Mouse (Mus musculus) kidney, adult 2 months (tissue): ENCODE results near the gene Gm45716.

ENCODE experiments used
- CTCF ChIP-seq: fragments of 200-500 bp; conservative IDR thresholded peaks from 2 replicates; pipeline ENCODE4 v1.5.1; 2011; ENCODE audit warnings: low read depth, mild to moderate bottlenecking, control low read depth, low read length, moderate library complexity, mixed read lengths; ENCODE audit not compliant: insufficient read depth, insufficient read length
- POLR2A ChIP-seq: fragments of 200-500 bp; IDR thresholded peaks from one replicate; pipeline ENCODE4 v1.6.1; 2011; ENCODE audit warnings: low read depth, low read length, control low read depth

- TF ChIP-seq CTCF (no peak), POLR2A (no peak)
These were observed 39.8 kb downstream of the Gm45716 start for GRCm38 (mm10) chr11:90227000-90227922.
